Mouse (Mus musculus): ENCODE measurements at regions not wholly inside any gene's neighbourhood (a gene's known extent, or its start where the extent isn't known, plus 50 kb on each side); places are given as distances from the start of the nearest gene placed in this dataset.

DNA sequence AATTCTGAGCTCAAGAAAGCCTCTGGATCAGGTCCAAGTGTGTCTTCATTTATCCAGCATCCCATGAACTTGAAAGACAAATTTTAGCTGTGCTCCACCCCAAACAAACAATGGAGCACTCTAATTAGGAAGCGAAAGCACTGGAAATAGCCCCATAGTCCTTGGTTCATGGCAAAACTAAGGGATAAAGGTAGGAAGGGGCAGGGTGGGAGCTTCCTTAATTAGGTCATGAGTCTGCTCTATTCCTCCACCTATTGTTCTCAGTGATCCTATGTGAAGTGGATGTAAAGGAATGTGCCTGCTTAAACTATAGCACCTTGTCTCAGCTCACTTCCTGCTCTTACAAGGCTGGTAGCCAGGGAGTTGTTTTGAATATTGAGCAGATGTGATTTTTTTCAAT is 576.6 kb downstream of the Cetn3 start:
- Histone ChIP-seq H3K4me3 (replicated peaks) (no peak overlapping the region), H3K9me3 (no peaks in the 10 kb centered on the region), H3K27me3 (replicated peaks) (no peaks in the 10 kb centered on the region), H3K4me1 (no peaks in the 10 kb centered on the region), H3K36me3 (replicated peaks; ENCODE audit: low read length) (no peaks in the 10 kb centered on the region)
- TF ChIP-seq FLI1 (IDR thresholded peaks at IDR 0.05; ENCODE audit: low read length) (no peak), GATA1 (IDR thresholded peaks at IDR 0.05; ENCODE audit: borderline replicate concordance, low read length) (no peak)

DNA sequence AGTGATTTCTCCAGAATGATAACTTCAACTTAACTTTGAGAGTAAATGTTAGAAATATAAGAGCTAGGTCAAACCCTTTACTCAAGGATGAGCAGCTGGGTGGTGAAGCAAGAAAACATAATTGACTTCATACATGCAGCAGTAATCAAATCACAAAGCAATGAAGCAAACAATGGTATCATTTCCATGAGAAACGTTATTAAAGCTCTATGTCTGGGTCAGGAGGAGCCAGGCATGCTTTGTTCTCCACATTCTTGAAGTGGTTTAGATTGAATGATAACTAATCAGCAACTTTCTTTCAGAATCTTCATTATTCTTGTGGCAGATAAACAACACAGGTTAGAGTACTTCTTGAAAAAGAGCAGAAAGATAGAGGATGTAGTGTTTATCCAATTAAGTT is 577.8 kb downstream of the Cetn3 start:
- Histone ChIP-seq H3K4me3 (replicated peaks) (no peak overlapping the region), H3K27me3 (replicated peaks) (no peaks in the 10 kb centered on the region), H3K36me3 (replicated peaks; ENCODE audit: low read length) (no peaks in the 10 kb centered on the region), H3K4me1 (no peaks in the 10 kb centered on the region), H3K9me3 (no peaks in the 10 kb centered on the region)
- TF ChIP-seq FLI1 (IDR thresholded peaks at IDR 0.05; ENCODE audit: low read length) (no peak), GATA1 (IDR thresholded peaks at IDR 0.05; ENCODE audit: borderline replicate concordance, low read length) (no peak)

DNA sequence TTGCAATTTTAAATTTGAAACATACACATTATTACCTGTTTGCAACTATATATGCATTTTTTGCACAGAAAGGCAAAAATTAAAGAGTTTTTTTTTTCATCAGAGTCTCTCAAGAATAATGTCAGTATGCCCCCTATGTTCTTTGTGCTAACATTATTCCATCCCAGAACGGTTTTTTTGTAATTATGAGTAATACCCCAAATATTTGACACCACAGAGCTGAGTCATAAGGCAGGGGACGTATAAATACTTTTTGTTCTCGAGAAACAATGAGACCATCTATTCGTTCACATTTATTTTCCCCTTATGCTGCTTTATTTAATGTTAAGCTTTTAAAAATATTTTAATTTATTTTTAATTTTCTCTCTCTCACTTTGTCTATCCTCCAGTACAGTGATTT is 578.5 kb downstream of the Cetn3 start:
- no peak for TF ChIP-seq GATA1 (IDR thresholded peaks at IDR 0.05; ENCODE audit: borderline replicate concordance, low read length)
- no peak for TF ChIP-seq FLI1 (IDR thresholded peaks at IDR 0.05; ENCODE audit: low read length)
- no peaks in the 10 kb centered on the region for H3K4me1 ChIP-seq

DNA sequence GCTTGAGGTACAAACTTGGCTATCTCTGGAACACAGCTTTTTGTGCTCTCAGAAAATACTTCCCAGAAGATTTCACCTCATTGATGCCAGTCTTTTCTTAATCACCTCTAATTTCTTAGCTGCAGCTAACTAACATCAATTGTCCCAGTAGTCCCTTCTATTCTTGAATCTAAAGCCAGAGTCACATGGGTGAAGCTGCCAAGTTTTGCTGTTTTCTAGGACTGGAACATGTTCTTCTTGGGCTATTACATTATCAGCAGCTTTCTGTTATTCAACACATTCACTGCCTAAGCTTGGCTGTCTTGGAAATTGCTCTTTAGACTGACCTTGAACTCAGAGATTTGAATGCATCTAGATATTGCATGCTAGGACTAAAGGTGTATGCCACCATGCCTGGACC is 583.9 kb downstream of the Cetn3 start:
- no peak overlapping the region for H3K4me3 ChIP-seq (replicated peaks)
- TF ChIP-seq FLI1 (IDR thresholded peaks at IDR 0.05; ENCODE audit: low read length) (no peak), GATA1 (IDR thresholded peaks at IDR 0.05; ENCODE audit: borderline replicate concordance, low read length) (no peak)
- no peaks in the 10 kb centered on the region for H3K36me3 ChIP-seq (replicated peaks; ENCODE audit: low read length)
- no peaks in the 10 kb centered on the region for H3K27me3 ChIP-seq (replicated peaks)
- H3K4me1 ChIP-seq = no peaks in the 10 kb centered on the region
- no peaks in the 10 kb centered on the region for H3K9me3 ChIP-seq

More for the DNA sequence above, 578.5 kb downstream of the Cetn3 start:
- Histone ChIP-seq H3K36me3 (replicated peaks; ENCODE audit: low read length) (no peaks in the 10 kb centered on the region), H3K9me3 (no peaks in the 10 kb centered on the region), H3K27me3 (replicated peaks) (no peaks in the 10 kb centered on the region), H3K4me3 (replicated peaks) (no peak overlapping the region)

DNA sequence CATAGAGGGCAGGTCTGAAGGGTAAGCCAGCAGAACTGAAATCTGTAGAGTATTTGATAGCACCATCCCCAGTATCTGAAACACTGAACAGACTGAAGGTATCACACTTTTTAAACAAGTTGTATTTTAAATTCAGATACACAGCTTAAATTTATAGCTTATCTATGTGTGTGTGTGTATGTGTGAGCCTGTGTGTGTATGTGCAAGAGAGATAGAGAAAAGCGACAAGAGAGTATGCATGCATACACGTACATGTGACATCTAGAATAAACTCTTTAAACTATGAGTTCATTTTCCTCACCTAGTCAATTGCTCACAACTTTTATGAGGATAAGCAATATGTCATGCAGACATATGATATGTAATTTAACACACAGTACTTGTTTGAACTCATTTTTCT is 588.7 kb downstream of the Cetn3 start:
- H3K27me3 ChIP-seq (replicated peaks) = no peaks in the 10 kb centered on the region
- H3K4me3 ChIP-seq (replicated peaks) = no peak overlapping the region
- H3K36me3 ChIP-seq (replicated peaks; ENCODE audit: low read length) = no peaks in the 10 kb centered on the region
- H3K9me3 ChIP-seq = no peaks in the 10 kb centered on the region
- TF ChIP-seq FLI1 (IDR thresholded peaks at IDR 0.05; ENCODE audit: low read length) (no peak), GATA1 (IDR thresholded peaks at IDR 0.05; ENCODE audit: borderline replicate concordance, low read length) (no peak)
- no peaks in the 10 kb centered on the region for H3K4me1 ChIP-seq

DNA sequence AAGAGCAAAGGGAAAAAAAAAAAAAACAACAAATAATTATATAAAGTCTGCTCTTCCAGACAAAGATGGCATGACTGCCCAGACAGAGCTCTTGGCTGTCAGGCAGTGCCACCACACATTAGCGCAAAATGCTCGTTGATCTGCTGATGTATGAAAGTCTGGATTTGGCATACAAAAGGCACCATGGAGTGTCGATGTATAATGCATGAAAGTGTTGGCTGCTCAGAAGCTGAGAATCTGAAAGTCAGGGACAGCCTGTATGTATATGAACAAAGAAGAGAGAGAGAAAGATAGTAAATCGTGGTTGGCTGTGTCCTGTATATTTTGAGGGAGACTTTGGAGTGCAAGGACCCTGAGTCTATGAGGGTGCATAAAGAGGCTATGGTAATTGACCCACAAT is 589.7 kb downstream of the Cetn3 start:
- Histone ChIP-seq H3K9me3 (no peaks in the 10 kb centered on the region), H3K36me3 (replicated peaks; ENCODE audit: low read length) (no peaks in the 10 kb centered on the region), H3K4me3 (replicated peaks) (no peak overlapping the region), H3K4me1 (no peaks in the 10 kb centered on the region), H3K27me3 (replicated peaks) (no peaks in the 10 kb centered on the region)
- no peak for TF ChIP-seq FLI1 (IDR thresholded peaks at IDR 0.05; ENCODE audit: low read length)
- TF ChIP-seq GATA1 (IDR thresholded peaks at IDR 0.05; ENCODE audit: borderline replicate concordance, low read length) = no peak

DNA sequence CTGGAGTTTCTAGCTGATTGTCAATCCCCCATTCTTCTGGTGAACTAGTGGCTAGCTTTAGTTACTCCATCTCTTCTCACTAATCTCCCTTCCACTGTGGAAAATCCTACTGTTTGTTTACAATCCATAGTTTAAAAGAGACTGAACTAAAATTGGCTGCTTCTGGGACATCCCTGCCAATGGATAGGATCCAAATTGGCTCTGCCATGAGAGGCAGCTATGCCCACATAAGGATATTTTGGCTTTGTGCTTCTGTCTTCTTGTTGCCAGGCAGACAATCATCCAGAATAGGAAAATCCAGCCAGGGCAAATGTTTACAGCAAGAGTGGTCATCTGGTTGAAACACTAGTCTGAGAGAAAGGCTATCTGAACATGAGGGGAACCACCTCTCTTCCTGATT is 610.0 kb downstream of the Cetn3 start:
- TF ChIP-seq GATA1 (IDR thresholded peaks at IDR 0.05; ENCODE audit: borderline replicate concordance, low read length) (no peak), FLI1 (IDR thresholded peaks at IDR 0.05; ENCODE audit: low read length) (no peak)
- H3K4me3 ChIP-seq (replicated peaks) = no peak overlapping the region
- H3K27me3 ChIP-seq (replicated peaks) = no peaks in the 10 kb centered on the region
- H3K36me3 ChIP-seq (replicated peaks; ENCODE audit: low read length) = no peaks in the 10 kb centered on the region
- no peaks in the 10 kb centered on the region for H3K4me1 ChIP-seq
- H3K9me3 ChIP-seq = no peaks in the 10 kb centered on the region

DNA sequence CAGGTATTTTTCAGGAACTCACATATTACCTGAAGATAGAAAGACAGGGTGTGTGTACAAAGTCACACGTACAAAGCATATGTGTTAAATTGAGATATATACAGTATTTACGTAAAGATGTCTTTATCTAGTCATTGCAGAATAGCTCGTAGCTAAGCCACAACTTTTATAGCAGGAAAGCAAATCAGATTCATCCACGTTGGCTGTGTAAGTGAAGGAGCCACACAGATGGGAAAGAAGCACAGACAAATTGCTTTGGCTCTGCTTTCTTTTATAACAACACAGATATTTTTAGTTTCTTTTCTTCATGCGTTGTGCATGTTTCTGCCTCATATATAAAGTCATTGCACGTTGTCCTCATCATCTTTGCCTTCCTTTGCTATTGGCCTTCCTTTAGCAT is 610.6 kb downstream of the Cetn3 start:
- Histone ChIP-seq H3K4me1 (no peaks in the 10 kb centered on the region), H3K9me3 (no peaks in the 10 kb centered on the region), H3K27me3 (replicated peaks) (no peaks in the 10 kb centered on the region), H3K4me3 (replicated peaks) (no peak overlapping the region), H3K36me3 (replicated peaks; ENCODE audit: low read length) (no peaks in the 10 kb centered on the region)
- TF ChIP-seq GATA1 (IDR thresholded peaks at IDR 0.05; ENCODE audit: borderline replicate concordance, low read length) (no peak), FLI1 (IDR thresholded peaks at IDR 0.05; ENCODE audit: low read length) (no peak)

DNA sequence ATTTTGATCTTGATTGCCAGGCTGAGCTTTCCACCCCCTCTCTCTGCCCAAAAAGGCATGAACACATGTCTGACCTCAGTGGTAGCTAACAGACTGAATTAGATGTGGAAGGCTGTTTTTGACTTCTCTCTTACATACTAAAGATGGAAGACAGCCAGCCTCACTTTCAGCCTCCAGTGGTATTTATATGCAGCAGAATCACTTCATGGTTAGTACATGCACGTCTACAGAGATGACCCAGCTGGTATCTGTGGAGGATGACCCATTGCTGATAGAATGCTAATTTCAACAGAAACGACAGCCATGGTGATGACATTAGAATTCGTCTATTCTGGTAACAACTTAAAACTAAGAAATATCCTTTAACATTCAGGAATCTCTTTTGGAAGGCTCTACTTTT is 630.8 kb downstream of the Cetn3 start:
- H3K27me3 ChIP-seq (replicated peaks) = no peaks in the 10 kb centered on the region
- no peaks in the 10 kb centered on the region for H3K9me3 ChIP-seq
- no peak overlapping the region for H3K4me3 ChIP-seq (replicated peaks)
- H3K4me1 ChIP-seq = no peaks in the 10 kb centered on the region
- no peaks in the 10 kb centered on the region for H3K36me3 ChIP-seq (replicated peaks; ENCODE audit: low read length)
- TF ChIP-seq FLI1 (IDR thresholded peaks at IDR 0.05; ENCODE audit: low read length) = no peak
- no peak for TF ChIP-seq GATA1 (IDR thresholded peaks at IDR 0.05; ENCODE audit: borderline replicate concordance, low read length)

DNA sequence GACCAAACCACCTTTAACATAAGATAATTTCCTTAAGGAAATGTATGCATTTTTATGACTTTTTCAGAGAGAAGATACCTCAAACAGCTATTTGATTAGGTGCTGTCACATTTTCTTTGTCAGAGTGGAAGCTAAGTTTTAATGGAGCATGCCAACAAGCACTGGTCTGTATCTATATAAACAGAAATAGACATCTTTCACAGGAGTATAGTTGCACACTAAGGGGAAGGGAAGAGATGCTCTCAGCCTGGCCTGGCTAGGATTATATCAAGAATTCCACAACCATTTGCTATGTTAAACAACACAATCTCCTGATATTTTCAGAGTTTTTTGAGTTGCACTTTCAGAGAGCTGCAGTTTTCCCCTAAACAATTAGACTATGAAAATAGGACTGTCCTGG is 638.1 kb downstream of the Cetn3 start:
- no peaks in the 10 kb centered on the region for H3K4me1 ChIP-seq
- H3K27me3 ChIP-seq (replicated peaks) = no peaks in the 10 kb centered on the region
- no peaks in the 10 kb centered on the region for H3K36me3 ChIP-seq (replicated peaks; ENCODE audit: low read length)
- no peak overlapping the region for H3K4me3 ChIP-seq (replicated peaks)
- H3K9me3 ChIP-seq = no peaks in the 10 kb centered on the region; the same call in 1 of the 2 replicates
- TF ChIP-seq FLI1 (IDR thresholded peaks at IDR 0.05; ENCODE audit: low read length) = no peak
- no peak for TF ChIP-seq GATA1 (IDR thresholded peaks at IDR 0.05; ENCODE audit: borderline replicate concordance, low read length)
